Mouse (Mus musculus) spleen, adult 2 months (tissue): ENCODE results near the gene Ovol1.

Source experiments
- CTCF ChIP-seq: fragments of 200-500 bp; IDR thresholded peaks from 2 replicates; pipeline ENCODE4 v1.5.1; 2011; ENCODE audit warnings: mild to moderate bottlenecking, inconsistent platforms; ENCODE audit not compliant: insufficient read depth, insufficient read length, insufficient replicate concordance; ENCODE audit errors: extremely low read depth
- POLR2A ChIP-seq: fragments of 200-500 bp; IDR thresholded peaks from 2 replicates; pipeline ENCODE4 v1.6.1; 2011; ENCODE audit warnings: low read depth, low read length, inconsistent platforms

- TF ChIP-seq POLR2A (no peak), CTCF (no peak)
These were observed 49.3 kb downstream of the Ovol1 start for GRCm38 (mm10) chr19:5511074-5511632.
